Mouse (Mus musculus): ENCODE measurements at regions not wholly inside any gene's neighbourhood (a gene's known extent, or its start where the extent isn't known, plus 50 kb on each side); places are given as distances from the start of the nearest gene placed in this dataset.

DNA sequence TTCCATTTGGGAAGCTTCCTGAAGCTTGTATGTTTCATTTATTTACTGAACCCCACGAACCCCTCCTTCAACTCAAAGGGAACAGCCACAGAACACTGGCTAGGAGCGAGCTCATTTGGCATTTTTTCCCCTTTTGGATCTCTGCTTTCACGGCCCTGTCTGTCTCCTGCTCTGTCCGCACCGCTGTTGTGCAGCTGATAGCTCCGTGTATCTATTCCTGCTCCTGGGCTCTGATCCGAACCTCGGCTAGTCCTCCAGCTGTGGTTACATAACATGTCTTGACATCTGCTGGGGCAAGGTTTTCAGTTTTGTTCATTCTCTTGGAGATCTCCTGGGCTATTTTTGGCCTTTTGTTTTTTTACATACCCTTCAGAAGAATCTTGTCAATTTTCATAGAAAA lies 525.1 kb upstream of the Fam19a5 start:
- TF ChIP-seq CTCF (IDR thresholded peaks at IDR 0.05; ENCODE audit: borderline replicate concordance, insufficient read depth, low read length): no peak
- no peak for TF ChIP-seq POLR2A (IDR thresholded peaks at IDR 0.05; ENCODE audit: low read depth, low read length)
